Mouse (Mus musculus): ENCODE data around the gene Zfr. TPM values are rescaled to one million over a fixed set of nuclear protein-coding genes. Genes with fewer than 3 reads are reported as not detected.
"Not testable (repeated sequence)": the region's sequence is repeated elsewhere in the genome, so short reads cannot be mapped to it uniquely, and the experiment has no call there.

Gene Zfr
- polyA plus RNA-seq, 1 experiment from 2014 or later, result 156 TPM

DNA sequence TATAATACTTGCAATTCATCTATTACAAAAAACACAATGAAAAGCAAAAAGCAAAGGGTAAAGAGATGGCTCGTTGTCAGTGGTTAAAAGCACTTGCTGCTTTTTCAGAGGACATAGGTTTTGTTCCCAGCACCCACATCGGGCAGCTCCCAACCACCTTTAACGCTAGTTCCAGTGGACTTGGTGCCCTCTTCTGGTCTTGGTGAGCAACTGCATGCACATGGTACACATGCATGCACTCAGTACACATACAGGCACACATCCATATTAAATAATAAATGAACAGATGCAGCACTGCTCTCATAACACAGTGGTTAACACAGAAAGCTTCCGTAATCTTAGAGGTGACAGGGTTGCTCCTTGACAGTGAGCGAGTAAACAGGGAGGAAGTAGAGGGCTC lies 20.3 kb upstream of the Zfr start:
- Histone ChIP-seq H3K27me3 (ENCODE audit: control insufficient read depth, insufficient read depth, low read length) (no peaks in the 10 kb centered on the region), H3K9me3 (ENCODE audit: control insufficient read depth, low read length) (no peaks in the 10 kb centered on the region; the same call in 1 of the 2 replicates), H3K27ac (ENCODE audit: low read depth, low read length) (no peak overlapping the region), H3K9ac (ENCODE audit: low read length) (no peak overlapping the region), H3K4me1 (ENCODE audit: control insufficient read depth, insufficient read depth, low read length) (no peaks in the 10 kb centered on the region), H3K36me3 (ENCODE audit: control insufficient read depth, insufficient read depth, low read length) (no peaks in the 10 kb centered on the region), H3K4me3 (ENCODE audit: low read depth, low read length) (no peak overlapping the region), H3K4me2 (ENCODE audit: low read depth) (no peak overlapping the region)
- WGBS, result 90% methylated on average over 5 of the region's 5 CpGs
- no peak for DNase-seq (ENCODE audit: low spot score)
- ATAC-seq (ENCODE audit: insufficient read depth, low FRiP score, low TSS enrichment), result no peak

DNA sequence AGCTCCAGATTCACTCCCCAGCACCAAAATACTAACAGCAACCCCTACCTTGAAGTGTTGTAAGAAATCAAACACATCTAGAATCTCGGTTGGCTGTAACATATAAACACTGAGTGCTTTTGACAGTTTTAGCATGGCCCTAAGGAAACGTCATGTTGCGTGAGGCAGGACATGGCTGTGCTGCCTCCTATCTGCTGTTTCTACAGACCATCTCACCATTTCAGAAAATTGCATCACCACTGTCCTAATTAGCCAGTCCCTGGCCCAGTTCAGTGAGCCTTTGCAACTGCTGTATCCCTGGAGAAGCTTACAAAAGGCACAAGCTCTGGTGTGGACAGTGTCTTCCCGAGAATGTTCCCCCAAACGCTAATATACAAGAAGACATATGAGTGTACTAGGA lies 16.7 kb upstream of the Zfr start:
- H3K4me3 ChIP-seq (ENCODE audit: low read depth, low read length), result no peak overlapping the region
- H3K9me3 ChIP-seq (ENCODE audit: control insufficient read depth, low read length), result no peaks in the 10 kb centered on the region; the same call in 1 of the 2 replicates
- ATAC-seq (ENCODE audit: insufficient read depth, low FRiP score, low TSS enrichment) (no peak), DNase-seq (ENCODE audit: low spot score) (no peak)
- no peak overlapping the region for H3K9ac ChIP-seq (ENCODE audit: low read length)
- 84% methylated on average over 5 of the region's 5 CpGs for WGBS
- H3K36me3 ChIP-seq (ENCODE audit: control insufficient read depth, insufficient read depth, low read length), result no peaks in the 10 kb centered on the region
- no peak overlapping the region for H3K4me2 ChIP-seq (ENCODE audit: low read depth)
- H3K27me3 ChIP-seq (ENCODE audit: control insufficient read depth, insufficient read depth, low read length), result no peaks in the 10 kb centered on the region
- H3K27ac ChIP-seq (ENCODE audit: low read depth, low read length), result no peak overlapping the region
- no peaks in the 10 kb centered on the region for H3K4me1 ChIP-seq (ENCODE audit: control insufficient read depth, insufficient read depth, low read length)

DNA sequence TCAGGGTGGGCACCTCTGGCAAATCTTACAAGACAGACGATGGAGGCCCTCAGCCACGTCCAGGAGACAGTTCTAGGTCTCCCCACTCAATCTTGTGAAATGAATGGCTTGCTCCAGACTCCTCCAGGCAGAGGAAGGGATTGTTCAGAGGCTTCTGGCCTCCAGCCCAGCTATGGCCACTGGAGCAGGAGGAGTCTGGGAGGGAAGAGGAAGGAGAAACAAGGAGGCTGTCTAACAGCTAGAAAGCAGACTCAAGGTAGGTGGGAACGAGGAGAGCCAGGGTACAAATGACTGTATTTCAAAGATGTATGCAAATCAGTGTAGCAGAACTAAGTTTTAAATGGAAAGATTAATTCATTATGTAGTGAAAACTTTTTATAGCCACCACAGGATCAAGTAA lies 13.9 kb upstream of the Zfr start:
- H3K4me2 ChIP-seq (ENCODE audit: low read depth), result no peak overlapping the region
- no peak overlapping the region for H3K9ac ChIP-seq (ENCODE audit: low read length)
- no peak overlapping the region for H3K4me3 ChIP-seq (ENCODE audit: low read depth, low read length)
- no peaks in the 10 kb centered on the region for H3K9me3 ChIP-seq (ENCODE audit: control insufficient read depth, low read length)
- H3K36me3 ChIP-seq (ENCODE audit: control insufficient read depth, insufficient read depth, low read length), result no peaks in the 10 kb centered on the region
- no peaks in the 10 kb centered on the region for H3K4me1 ChIP-seq (ENCODE audit: control insufficient read depth, insufficient read depth, low read length)
- no peak overlapping the region for H3K27ac ChIP-seq (ENCODE audit: low read depth, low read length)
- DNase-seq (ENCODE audit: low spot score) (no peak), ATAC-seq (ENCODE audit: insufficient read depth, low FRiP score, low TSS enrichment) (no peak)
- no peaks in the 10 kb centered on the region for H3K27me3 ChIP-seq (ENCODE audit: control insufficient read depth, insufficient read depth, low read length)
- WGBS, result 79% methylated on average over 3 of the region's 3 CpGs

DNA sequence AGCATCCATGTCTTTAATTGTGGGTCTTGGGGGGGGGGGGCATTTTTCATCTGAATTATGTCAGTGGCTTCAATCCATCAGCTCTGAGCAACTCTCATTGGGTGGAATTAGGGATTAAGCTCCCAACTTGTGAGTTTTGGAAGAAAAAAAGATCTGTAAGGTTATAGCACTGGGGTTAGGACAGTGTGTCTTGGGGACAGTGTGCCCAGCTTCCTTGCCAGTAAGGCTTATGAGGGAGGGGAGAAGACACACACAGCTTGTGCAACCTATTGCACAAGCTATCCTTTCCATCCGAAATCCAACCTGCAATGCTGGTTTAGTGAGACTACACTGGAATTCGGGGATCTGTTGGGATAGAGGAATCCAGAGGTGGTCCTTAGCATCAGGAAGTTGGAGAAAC lies 12.8 kb upstream of the Zfr start:
- Histone ChIP-seq H3K9me3 (ENCODE audit: control insufficient read depth, low read length) (no peaks in the 10 kb centered on the region), H3K4me2 (ENCODE audit: low read depth) (no peak overlapping the region), H3K9ac (ENCODE audit: low read length) (no peak overlapping the region), H3K4me1 (ENCODE audit: control insufficient read depth, insufficient read depth, low read length) (no peaks in the 10 kb centered on the region), H3K36me3 (ENCODE audit: control insufficient read depth, insufficient read depth, low read length) (no peaks in the 10 kb centered on the region), H3K27ac (ENCODE audit: low read depth, low read length) (no peak overlapping the region), H3K4me3 (ENCODE audit: low read depth, low read length) (no peak overlapping the region), H3K27me3 (ENCODE audit: control insufficient read depth, insufficient read depth, low read length) (no peaks in the 10 kb centered on the region)
- DNase-seq (ENCODE audit: low spot score) (no peak), ATAC-seq (ENCODE audit: insufficient read depth, low FRiP score, low TSS enrichment) (no peak)
- WGBS, result 84% methylated on average over 2 of the region's 2 CpGs

DNA sequence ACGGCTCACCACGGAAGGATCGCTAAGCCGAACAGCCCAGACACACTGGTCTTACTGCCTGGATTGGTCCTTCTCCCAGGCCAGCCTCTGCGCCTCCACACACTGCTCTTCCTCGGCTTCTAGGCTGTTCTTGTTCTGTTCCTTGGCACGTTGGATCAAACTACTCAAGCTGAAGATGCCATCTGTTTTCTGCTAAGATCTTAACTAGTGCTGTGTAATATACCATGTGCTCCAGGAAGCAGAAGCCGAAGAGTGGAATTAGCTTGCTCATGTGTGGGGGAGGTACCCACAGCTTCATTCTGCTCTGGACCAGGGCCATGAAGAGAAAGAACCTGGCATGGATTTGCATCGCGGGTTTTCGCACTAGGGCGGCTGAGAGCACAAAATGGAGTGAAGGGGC lies 11.2 kb upstream of the Zfr start:
- no peak overlapping the region for H3K4me3 ChIP-seq (ENCODE audit: low read depth, low read length)
- no peak overlapping the region for H3K4me2 ChIP-seq (ENCODE audit: low read depth)
- H3K27me3 ChIP-seq (ENCODE audit: control insufficient read depth, insufficient read depth, low read length), result no peaks in the 10 kb centered on the region
- H3K36me3 ChIP-seq (ENCODE audit: control insufficient read depth, insufficient read depth, low read length), result no peaks in the 10 kb centered on the region
- no peak for ATAC-seq (ENCODE audit: insufficient read depth, low FRiP score, low TSS enrichment)
- H3K27ac ChIP-seq (ENCODE audit: low read depth, low read length), result no peak overlapping the region
- DNase-seq (ENCODE audit: low spot score), result no peak
- no peaks in the 10 kb centered on the region for H3K4me1 ChIP-seq (ENCODE audit: control insufficient read depth, insufficient read depth, low read length)
- WGBS, result 91% methylated on average over 12 of the region's 12 CpGs
- H3K9me3 ChIP-seq (ENCODE audit: control insufficient read depth, low read length), result no peaks in the 10 kb centered on the region
- H3K9ac ChIP-seq (ENCODE audit: low read length), result no peak overlapping the region

DNA sequence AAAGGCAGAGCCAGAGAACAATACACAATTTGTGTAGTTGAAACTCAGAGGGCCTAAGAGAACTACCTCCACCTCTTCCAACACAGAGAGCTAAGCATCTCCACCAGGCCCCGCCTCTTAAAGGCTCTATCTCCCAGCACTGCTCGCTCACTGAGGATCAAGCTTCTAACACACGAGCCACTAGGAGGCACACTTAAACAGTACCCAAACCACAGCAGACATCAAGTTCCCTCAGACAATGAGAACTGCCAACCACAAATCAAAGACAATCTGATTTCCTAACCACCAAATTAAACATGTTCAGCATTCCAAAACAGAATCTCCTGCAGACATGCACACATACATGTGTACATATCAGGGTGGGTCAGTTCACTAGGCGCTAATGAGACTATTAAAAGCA lies 9.4 kb upstream of the Zfr start:
- Histone ChIP-seq H3K9ac (ENCODE audit: low read length) (no peak overlapping the region), H3K4me1 (ENCODE audit: control insufficient read depth, insufficient read depth, low read length) (no peaks in the 10 kb centered on the region), H3K4me3 (ENCODE audit: low read depth, low read length) (no peak overlapping the region), H3K36me3 (ENCODE audit: control insufficient read depth, insufficient read depth, low read length) (no peaks in the 10 kb centered on the region), H3K27me3 (ENCODE audit: control insufficient read depth, insufficient read depth, low read length) (no peaks in the 10 kb centered on the region), H3K9me3 (ENCODE audit: control insufficient read depth, low read length) (no peaks in the 10 kb centered on the region), H3K27ac (ENCODE audit: low read depth, low read length) (no peak overlapping the region), H3K4me2 (ENCODE audit: low read depth) (no peak overlapping the region)
- WGBS, result 79% methylated on average over 4 of the region's 4 CpGs
- ATAC-seq (ENCODE audit: insufficient read depth, low FRiP score, low TSS enrichment) (no peak), DNase-seq (ENCODE audit: low spot score) (no peak)

DNA sequence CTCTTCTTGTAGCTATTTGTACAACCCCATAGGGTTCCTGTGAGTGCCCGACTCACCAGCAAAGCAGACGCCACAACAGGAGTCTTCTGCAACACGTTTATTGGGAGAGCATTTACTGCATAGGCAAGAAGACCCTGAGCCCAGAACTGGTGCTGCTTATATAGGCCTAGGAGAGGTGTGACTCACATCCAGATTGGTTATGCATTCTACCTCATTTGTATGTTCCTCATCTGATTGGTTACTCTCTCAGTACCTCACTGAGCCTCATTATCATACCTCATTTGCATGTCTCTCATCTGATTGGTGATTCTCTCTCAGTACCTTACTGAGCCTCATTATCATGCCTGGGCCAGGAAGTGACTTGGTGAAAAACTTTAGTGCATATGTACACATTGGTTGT lies 8.7 kb upstream of the Zfr start:
- 90% methylated on average over 3 of the region's 3 CpGs for WGBS
- not testable (repeated sequence) for H3K9ac ChIP-seq (ENCODE audit: low read length); H3K4me3 ChIP-seq (ENCODE audit: low read depth, low read length); H3K27me3 ChIP-seq (ENCODE audit: control insufficient read depth, insufficient read depth, low read length); H3K4me2 ChIP-seq (ENCODE audit: low read depth); H3K4me1 ChIP-seq (ENCODE audit: control insufficient read depth, insufficient read depth, low read length); H3K36me3 ChIP-seq (ENCODE audit: control insufficient read depth, insufficient read depth, low read length); H3K9me3 ChIP-seq (ENCODE audit: control insufficient read depth, low read length); DNase-seq (ENCODE audit: low spot score); ATAC-seq (ENCODE audit: insufficient read depth, low FRiP score, low TSS enrichment); H3K27ac ChIP-seq (ENCODE audit: low read depth, low read length)

DNA sequence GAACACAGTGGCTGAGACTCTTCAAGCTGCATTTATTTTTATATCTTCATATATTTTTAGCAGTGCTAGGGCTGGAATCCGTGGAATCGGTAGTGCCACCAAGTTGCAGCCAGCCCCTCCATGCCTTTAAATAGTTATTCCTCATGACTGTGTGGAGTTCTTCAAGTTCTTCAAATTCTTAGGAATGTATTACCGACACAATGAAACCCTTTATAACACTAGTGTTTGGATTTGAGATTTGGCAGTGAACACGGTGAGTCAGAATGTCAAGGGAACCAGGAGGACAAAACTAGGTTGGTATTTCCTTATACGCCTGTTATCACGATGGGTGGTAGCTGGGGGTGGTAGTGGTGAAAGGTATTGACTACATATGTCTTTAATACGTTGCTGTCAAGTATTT lies 6.4 kb upstream of the Zfr start:
- H3K4me3 ChIP-seq (ENCODE audit: low read depth, low read length), result no peak overlapping the region
- H3K36me3 ChIP-seq (ENCODE audit: control insufficient read depth, insufficient read depth, low read length), result no peaks in the 10 kb centered on the region
- DNase-seq (ENCODE audit: low spot score), result no peak
- H3K4me1 ChIP-seq (ENCODE audit: control insufficient read depth, insufficient read depth, low read length), result no peaks in the 10 kb centered on the region
- H3K9me3 ChIP-seq (ENCODE audit: control insufficient read depth, low read length), result no peaks in the 10 kb centered on the region
- no peaks in the 10 kb centered on the region for H3K27me3 ChIP-seq (ENCODE audit: control insufficient read depth, insufficient read depth, low read length)
- no peak overlapping the region for H3K4me2 ChIP-seq (ENCODE audit: low read depth)
- WGBS, result 81% methylated on average over 7 of the region's 7 CpGs
- H3K9ac ChIP-seq (ENCODE audit: low read length), result no peak overlapping the region
- ATAC-seq (ENCODE audit: insufficient read depth, low FRiP score, low TSS enrichment), result no peak
- no peak overlapping the region for H3K27ac ChIP-seq (ENCODE audit: low read depth, low read length)

DNA sequence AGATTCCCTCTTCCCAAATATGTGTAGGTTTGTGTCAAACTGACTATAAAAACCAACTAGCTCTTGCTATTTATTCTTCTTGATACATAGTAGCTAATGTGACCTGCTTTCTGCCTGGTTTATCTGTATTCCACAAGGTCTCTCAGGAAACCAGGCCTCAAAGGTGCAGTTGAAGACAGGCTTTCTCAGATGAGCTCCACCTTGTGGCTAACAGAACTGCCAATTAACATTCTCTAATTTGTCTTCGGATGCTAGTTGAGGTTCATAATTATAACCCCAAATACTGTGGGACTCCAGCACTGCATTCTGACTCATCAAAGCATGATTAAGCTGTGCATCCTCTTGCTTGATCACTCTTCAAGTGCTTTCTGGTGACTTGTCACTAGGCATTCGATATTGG lies 4.2 kb upstream of the Zfr start:
- Histone ChIP-seq H3K4me3 (ENCODE audit: low read depth, low read length) (no peak overlapping the region), H3K4me2 (ENCODE audit: low read depth) (no peak overlapping the region), H3K9me3 (ENCODE audit: control insufficient read depth, low read length) (no peaks in the 10 kb centered on the region), H3K27me3 (ENCODE audit: control insufficient read depth, insufficient read depth, low read length) (no peaks in the 10 kb centered on the region), H3K27ac (ENCODE audit: low read depth, low read length) (no peak overlapping the region), H3K4me1 (ENCODE audit: control insufficient read depth, insufficient read depth, low read length) (no peaks in the 10 kb centered on the region), H3K9ac (ENCODE audit: low read length) (no peak overlapping the region), H3K36me3 (ENCODE audit: control insufficient read depth, insufficient read depth, low read length) (no peaks in the 10 kb centered on the region)
- ATAC-seq (ENCODE audit: insufficient read depth, low FRiP score, low TSS enrichment) (no peak), DNase-seq (ENCODE audit: low spot score) (no peak)
- WGBS, result 89% methylated on average over 2 of the region's 2 CpGs

Measured in neural tube, embryonic 11.5 days (tissue).